Mouse (Mus musculus): ENCODE measurements at regions not wholly inside any gene's neighbourhood (a gene's known extent, or its start where the extent isn't known, plus 50 kb on each side); places are given as distances from the start of the nearest gene placed in this dataset.

DNA sequence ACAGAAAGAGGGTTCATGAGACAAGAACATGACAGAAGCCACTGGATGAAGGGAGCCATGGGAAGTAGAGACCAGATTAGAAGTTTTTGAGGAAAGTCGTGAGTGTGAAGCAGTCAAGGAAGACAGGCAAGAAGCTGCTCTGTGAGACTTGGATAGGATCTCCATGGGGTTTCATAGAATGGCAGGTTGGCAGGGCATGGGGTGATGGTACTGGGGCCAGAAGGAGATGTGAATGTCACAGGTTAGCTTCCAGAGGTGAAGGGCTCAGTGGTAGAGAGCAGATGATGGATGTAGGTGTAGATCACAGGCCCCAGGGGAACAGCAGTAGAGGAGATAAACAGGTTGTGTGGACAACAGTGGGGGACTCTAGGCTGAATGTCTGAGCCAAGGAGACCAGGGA is 123.4 kb downstream of the Dll1 start:
- no peak for TF ChIP-seq POLR2A (IDR thresholded peaks at IDR 0.05; ENCODE audit: insufficient read depth, low read depth, low read length)
- TF ChIP-seq EP300 (IDR thresholded peaks at IDR 0.05; ENCODE audit: insufficient read depth, low read depth, low read length) = no peak
- TF ChIP-seq CTCF (IDR thresholded peaks at IDR 0.05) = no peak
- Histone ChIP-seq H3K36me3 (ENCODE audit: control insufficient read depth, insufficient read depth, low read length) (no peaks in the 10 kb centered on the region), H3K79me2 (replicated peaks; ENCODE audit: control insufficient read depth, insufficient read depth, low read length) (no peaks in the 10 kb centered on the region), H3K4me3 (no peak overlapping the region), H3K9ac (ENCODE audit: low read depth, low read length) (no peak overlapping the region), H3K4me1 (ENCODE audit: control insufficient read depth, insufficient read depth, low read length) (no peaks in the 10 kb centered on the region; the same call in 1 of the 2 replicates), H3K27ac (no peak overlapping the region), H3K27me3 (ENCODE audit: control insufficient read depth, insufficient read depth, low read length) (no peaks in the 10 kb centered on the region)
- WGBS = 87% methylated on average over 1 of the region's 1 CpGs
- DNase-seq = no peak
- intact Hi-C loops (cut with DNase I) = no loop called here

GRCm38 (mm10) chr17:15252187-15252586 is 124.5 kb downstream of the Dll1 start:
- H3K4me1 ChIP-seq (ENCODE audit: control insufficient read depth, insufficient read depth, low read length) = no peaks in the 10 kb centered on the region; the same call in 1 of the 2 replicates
- intact Hi-C loops (cut with DNase I) = no loop called here
- 23% methylated on average over 2 of the region's 2 CpGs for WGBS
- H3K36me3 ChIP-seq (ENCODE audit: control insufficient read depth, insufficient read depth, low read length) = no peaks in the 10 kb centered on the region
- H3K27me3 ChIP-seq (ENCODE audit: control insufficient read depth, insufficient read depth, low read length) = no peaks in the 10 kb centered on the region
- no peak overlapping the region for H3K27ac ChIP-seq
- no peak overlapping the region for H3K9ac ChIP-seq (ENCODE audit: low read depth, low read length)
- H3K4me3 ChIP-seq = no peak overlapping the region
- no peaks in the 10 kb centered on the region for H3K79me2 ChIP-seq (replicated peaks; ENCODE audit: control insufficient read depth, insufficient read depth, low read length)
- TF ChIP-seq CTCF (IDR thresholded peaks at IDR 0.05) = no peak
- TF ChIP-seq EP300 (IDR thresholded peaks at IDR 0.05; ENCODE audit: insufficient read depth, low read depth, low read length) = no peak
- TF ChIP-seq POLR2A (IDR thresholded peaks at IDR 0.05; ENCODE audit: insufficient read depth, low read depth, low read length) = no peak
- DNase-seq = no peak

DNA sequence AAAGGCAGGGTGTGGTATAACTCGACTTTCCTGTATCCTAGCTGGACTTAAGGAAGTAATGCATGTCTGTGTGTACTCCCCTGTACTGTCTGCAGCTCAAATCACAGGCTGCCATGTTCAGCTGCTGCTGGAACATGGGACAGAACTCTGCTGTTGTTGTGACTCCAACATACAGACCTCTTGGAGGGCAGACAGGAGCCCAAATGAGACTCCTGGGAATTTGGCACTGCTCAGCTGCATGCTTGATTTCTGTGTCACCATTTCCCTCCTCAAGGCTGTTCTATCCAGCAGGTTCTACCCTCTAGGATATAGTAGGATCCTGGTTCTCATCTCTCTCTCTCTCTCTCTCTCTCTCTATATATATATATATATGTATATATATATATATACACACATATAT is 125.0 kb downstream of the Dll1 start:
- no peak for DNase-seq
- Histone ChIP-seq H3K79me2 (replicated peaks; ENCODE audit: control insufficient read depth, insufficient read depth, low read length) (no peaks in the 10 kb centered on the region), H3K4me3 (no peak overlapping the region), H3K27ac (no peak overlapping the region), H3K9ac (ENCODE audit: low read depth, low read length) (no peak overlapping the region), H3K4me1 (ENCODE audit: control insufficient read depth, insufficient read depth, low read length) (no peaks in the 10 kb centered on the region; the same call in 1 of the 2 replicates), H3K36me3 (ENCODE audit: control insufficient read depth, insufficient read depth, low read length) (no peaks in the 10 kb centered on the region), H3K27me3 (ENCODE audit: control insufficient read depth, insufficient read depth, low read length) (no peaks in the 10 kb centered on the region)
- 50% methylated on average over 1 of the region's 1 CpGs for WGBS
- intact Hi-C loops (cut with DNase I) = no loop called here
- no peak for TF ChIP-seq CTCF (IDR thresholded peaks at IDR 0.05)
- no peak for TF ChIP-seq POLR2A (IDR thresholded peaks at IDR 0.05; ENCODE audit: insufficient read depth, low read depth, low read length)
- TF ChIP-seq EP300 (IDR thresholded peaks at IDR 0.05; ENCODE audit: insufficient read depth, low read depth, low read length) = no peak

- Histone ChIP-seq H3K79me2 (replicated peaks; ENCODE audit: control insufficient read depth, insufficient read depth, low read length) (no peaks in the 10 kb centered on the region), H3K36me3 (ENCODE audit: control insufficient read depth, insufficient read depth, low read length) (no peaks in the 10 kb centered on the region), H3K27ac (no peak overlapping the region), H3K9ac (ENCODE audit: low read depth, low read length) (no peak overlapping the region), H3K4me3 (no peak overlapping the region), H3K4me1 (ENCODE audit: control insufficient read depth, insufficient read depth, low read length) (no peaks in the 10 kb centered on the region; the same call in 1 of the 2 replicates), H3K27me3 (ENCODE audit: control insufficient read depth, insufficient read depth, low read length) (no peaks in the 10 kb centered on the region)
- TF ChIP-seq EP300 (IDR thresholded peaks at IDR 0.05; ENCODE audit: insufficient read depth, low read depth, low read length) (no peak), CTCF (IDR thresholded peaks at IDR 0.05) (no peak), POLR2A (IDR thresholded peaks at IDR 0.05; ENCODE audit: insufficient read depth, low read depth, low read length) (no peak)
- DNase-seq = no peak
- 73% methylated on average over 4 of the region's 4 CpGs for WGBS
- intact Hi-C loops (cut with DNase I) = no loop called here
Observed at GRCm38 (mm10) chr17:15248417-15248791, 128.3 kb downstream of the Dll1 start.

DNA sequence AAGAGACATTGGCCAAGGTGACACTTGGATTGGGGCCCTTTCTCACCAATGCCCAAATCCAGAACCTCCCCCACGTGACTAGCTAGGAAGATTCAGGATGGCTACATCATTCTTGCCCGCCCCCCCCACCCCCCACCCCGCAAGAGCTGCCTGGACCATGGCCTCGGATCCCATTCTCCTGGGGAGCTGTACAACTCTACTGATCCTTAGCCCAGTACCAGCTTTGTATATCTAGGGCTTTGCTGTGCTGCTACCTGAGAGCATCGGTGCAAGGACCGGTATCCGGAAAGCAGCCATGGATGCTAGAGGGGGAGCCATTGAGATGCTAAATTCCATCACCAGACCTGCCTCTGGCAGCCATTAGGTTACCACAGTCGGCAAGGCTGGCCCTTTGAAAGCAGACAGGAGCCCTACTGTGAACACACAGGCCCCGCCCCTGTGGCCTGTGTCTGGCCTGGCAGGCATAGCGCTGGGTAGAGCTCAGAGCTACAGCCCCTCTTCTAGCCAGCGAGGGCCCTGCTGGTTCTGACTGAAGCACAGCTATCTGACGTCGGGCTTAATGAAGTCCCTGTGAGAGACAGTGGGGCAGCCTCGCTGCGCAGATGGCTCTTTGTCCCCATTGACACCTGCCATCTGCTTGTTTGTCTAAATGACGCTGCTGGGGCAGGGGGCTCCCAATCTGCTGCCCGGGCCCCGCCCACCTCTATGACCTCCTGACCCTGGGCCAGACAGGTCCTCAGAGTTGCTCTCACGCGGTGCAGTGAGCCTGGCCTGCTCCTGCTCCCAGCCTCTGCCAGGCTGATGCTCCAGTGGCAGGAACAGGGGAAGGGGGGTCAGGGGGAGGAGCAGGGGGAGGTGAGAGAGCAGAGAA is 128.9 kb downstream of the Dll1 start:
- H3K79me2 ChIP-seq (replicated peaks; ENCODE audit: control insufficient read depth, insufficient read depth, low read length) = no peaks in the 10 kb centered on the region
- H3K4me1 ChIP-seq (ENCODE audit: control insufficient read depth, insufficient read depth, low read length) = no peaks in the 10 kb centered on the region; the same call in 1 of the 2 replicates
- H3K4me3 ChIP-seq = no peak overlapping the region
- no peaks in the 10 kb centered on the region for H3K36me3 ChIP-seq (ENCODE audit: control insufficient read depth, insufficient read depth, low read length)
- H3K27ac ChIP-seq = no peak overlapping the region
- 22% methylated on average over 20 of the region's 20 CpGs for WGBS
- no peak for DNase-seq
- intact Hi-C loops (cut with DNase I) = no loop called here
- TF ChIP-seq POLR2A (IDR thresholded peaks at IDR 0.05; ENCODE audit: insufficient read depth, low read depth, low read length) (no peak), EP300 (IDR thresholded peaks at IDR 0.05; ENCODE audit: insufficient read depth, low read depth, low read length) (no peak), CTCF (IDR thresholded peaks at IDR 0.05) (no peak)
- H3K27me3 ChIP-seq (ENCODE audit: control insufficient read depth, insufficient read depth, low read length) = no peaks in the 10 kb centered on the region
- no peak overlapping the region for H3K9ac ChIP-seq (ENCODE audit: low read depth, low read length)

DNA sequence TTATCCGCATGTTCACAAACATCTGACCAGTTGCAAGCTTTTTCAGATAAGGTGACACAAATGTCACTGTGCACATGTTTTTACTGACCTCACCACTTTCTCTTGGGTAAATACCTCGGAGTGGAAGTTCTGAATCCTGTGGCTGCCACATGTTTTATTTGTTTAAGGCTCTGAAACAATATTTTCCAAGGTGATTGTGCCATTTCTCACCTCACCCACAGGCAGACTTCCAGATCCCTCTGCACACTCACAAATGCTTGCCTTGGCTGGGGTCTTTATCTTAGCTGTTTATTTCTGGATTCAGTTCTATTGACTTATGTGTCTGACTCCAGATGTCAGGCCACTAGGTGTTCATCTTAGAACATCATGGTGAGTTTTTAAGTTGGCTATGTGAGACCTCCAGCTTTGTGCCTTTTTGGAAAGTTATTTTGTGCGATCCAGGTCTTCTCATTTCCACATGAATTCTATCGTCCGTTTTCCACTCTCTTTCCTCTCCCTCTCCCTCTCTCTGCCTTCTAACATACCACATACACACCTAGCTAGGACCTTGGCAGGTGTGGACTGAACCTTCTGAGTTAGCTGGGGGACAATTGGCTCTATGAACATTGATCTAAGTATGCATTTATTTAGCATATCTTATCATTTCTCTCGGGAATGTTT is 133.6 kb downstream of the Dll1 start:
- H3K27ac ChIP-seq = no peak overlapping the region
- H3K79me2 ChIP-seq (replicated peaks; ENCODE audit: control insufficient read depth, insufficient read depth, low read length) = no peaks in the 10 kb centered on the region
- no peaks in the 10 kb centered on the region for H3K36me3 ChIP-seq (ENCODE audit: control insufficient read depth, insufficient read depth, low read length)
- H3K4me1 ChIP-seq (ENCODE audit: control insufficient read depth, insufficient read depth, low read length) = no peaks in the 10 kb centered on the region
- 53% methylated on average over 6 of the region's 6 CpGs for WGBS
- no peak overlapping the region for H3K4me3 ChIP-seq
- TF ChIP-seq CTCF (IDR thresholded peaks at IDR 0.05) (no peak), EP300 (IDR thresholded peaks at IDR 0.05; ENCODE audit: insufficient read depth, low read depth, low read length) (no peak), POLR2A (IDR thresholded peaks at IDR 0.05; ENCODE audit: insufficient read depth, low read depth, low read length) (no peak)
- H3K9ac ChIP-seq (ENCODE audit: low read depth, low read length) = no peak overlapping the region
- H3K27me3 ChIP-seq (ENCODE audit: control insufficient read depth, insufficient read depth, low read length) = no peaks in the 10 kb centered on the region; the same call in 1 of the 2 replicates
- no peak for DNase-seq
- intact Hi-C loops (cut with DNase I) = no loop called here

Data from heart, adult 2 months (tissue).